Mouse (Mus musculus): ENCODE data around the gene Pptc7. TPM values are rescaled to one million over a fixed set of nuclear protein-coding genes. Genes with fewer than 3 reads are reported as not detected.
"Not testable (repeated sequence)": the region's sequence is repeated elsewhere in the genome, so short reads cannot be mapped to it uniquely, and the experiment has no call there.

The Pptc7 gene
- polyA plus RNA-seq, 1 experiment = 13.5 TPM

DNA sequence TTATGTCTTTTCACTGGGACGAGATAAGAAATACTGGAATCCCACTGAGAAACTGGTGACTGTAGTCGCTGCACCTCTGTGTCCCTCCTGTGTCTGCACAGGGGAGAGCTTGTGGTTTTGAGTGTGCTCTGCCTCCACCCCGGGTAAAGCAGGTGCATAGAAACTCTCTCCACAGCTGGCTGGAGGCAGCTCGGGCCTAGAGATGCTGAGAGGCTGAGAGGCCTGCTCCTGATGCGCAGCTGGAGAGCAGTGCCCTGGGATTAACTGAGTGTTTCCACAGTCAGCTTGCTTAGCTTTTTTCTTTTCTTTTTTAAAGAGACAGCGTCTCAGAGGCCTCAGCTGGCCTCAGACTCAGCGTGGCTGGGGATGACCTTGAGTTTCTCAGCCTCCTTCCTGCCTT, 27.5 kb downstream of the Pptc7 start:
- H3K4me1 ChIP-seq (ENCODE audit: control insufficient read depth, insufficient read depth, low read length) = peaks cover 17% of the 10 kb centered on the region
- no peak overlapping the region for H3K27ac ChIP-seq (ENCODE audit: insufficient read depth, low read depth, low read length)
- no peak overlapping the region for H3K4me3 ChIP-seq (ENCODE audit: insufficient read depth, low read length)
- no peak for TF ChIP-seq POLR2A (IDR thresholded peaks at IDR 0.05; ENCODE audit: borderline replicate concordance, low read depth, low read length)
- TF ChIP-seq CTCF (IDR thresholded peaks at IDR 0.05; ENCODE audit: low read depth, low read length) = no peak

DNA sequence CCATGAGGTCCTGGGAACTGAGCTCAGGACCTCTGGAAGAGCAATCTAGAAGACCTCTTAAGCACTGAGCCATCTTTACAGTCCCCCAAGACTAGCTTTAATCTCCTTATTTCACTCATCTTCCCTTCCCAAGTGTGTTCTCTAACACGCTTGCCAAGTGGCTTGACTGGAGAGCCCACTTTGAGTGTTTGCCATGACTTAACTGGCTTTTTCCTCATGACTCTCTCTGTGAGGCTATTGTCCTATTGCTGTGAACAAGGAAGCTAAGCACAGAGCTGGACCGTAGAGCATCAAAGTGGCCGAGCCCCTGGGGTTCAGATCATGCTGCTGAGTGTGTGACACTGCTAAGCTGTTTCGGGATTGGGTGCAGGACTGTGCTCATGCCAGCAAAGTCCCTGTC, 28.2 kb downstream of the Pptc7 start:
- H3K27ac ChIP-seq (ENCODE audit: insufficient read depth, low read depth, low read length) = no peak overlapping the region
- no peak for TF ChIP-seq CTCF (IDR thresholded peaks at IDR 0.05; ENCODE audit: low read depth, low read length)
- TF ChIP-seq POLR2A (IDR thresholded peaks at IDR 0.05; ENCODE audit: borderline replicate concordance, low read depth, low read length) = no peak
- H3K4me3 ChIP-seq (ENCODE audit: insufficient read depth, low read length) = no peak overlapping the region
- H3K4me1 ChIP-seq (ENCODE audit: control insufficient read depth, insufficient read depth, low read length) = peaks cover 23% of the 10 kb centered on the region

DNA sequence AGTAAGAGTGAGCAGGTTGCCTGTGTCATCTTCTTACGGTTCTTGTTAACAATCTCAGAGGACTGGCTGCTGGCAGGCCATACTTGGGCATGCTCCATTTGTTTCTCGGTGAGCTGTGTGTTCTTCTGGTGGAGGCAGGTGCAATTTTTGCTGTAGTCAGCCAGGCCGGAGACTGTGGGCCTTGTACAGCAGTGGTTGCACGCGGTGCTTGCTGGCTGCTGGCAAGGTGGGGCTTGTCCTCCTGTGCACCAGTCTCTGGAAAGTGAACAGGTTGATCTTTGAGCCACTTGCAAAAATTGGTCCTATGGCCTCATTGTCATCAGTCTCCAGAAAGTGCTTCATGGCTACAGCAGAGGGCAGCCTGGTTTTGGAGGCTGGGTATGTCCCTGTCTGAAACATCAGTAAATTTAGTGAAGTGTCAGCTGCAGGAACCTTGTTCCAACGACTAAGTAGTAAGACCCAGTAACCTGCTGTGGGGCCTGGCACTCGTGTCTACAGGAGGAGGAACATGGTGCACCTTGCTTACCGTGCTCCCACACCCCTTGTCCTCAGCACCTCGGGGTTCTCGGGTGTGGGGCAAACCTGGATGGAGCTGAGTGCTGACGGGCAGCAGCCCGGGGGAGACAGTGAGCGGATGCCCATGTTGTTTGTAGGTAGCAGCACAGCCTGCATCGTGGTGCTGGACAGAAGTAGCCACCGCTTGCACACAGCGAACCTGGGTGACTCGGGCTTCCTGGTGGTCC, 28.9 kb downstream of the Pptc7 start:
- Histone ChIP-seq H3K4me3 (ENCODE audit: insufficient read depth, low read length) (no peak overlapping the region), H3K27ac (ENCODE audit: insufficient read depth, low read depth, low read length) (no peak overlapping the region), H3K4me1 (ENCODE audit: control insufficient read depth, insufficient read depth, low read length) (peaks cover 30% of the 10 kb centered on the region)
- no peak for TF ChIP-seq POLR2A (IDR thresholded peaks at IDR 0.05; ENCODE audit: borderline replicate concordance, low read depth, low read length)
- TF ChIP-seq CTCF (IDR thresholded peaks at IDR 0.05; ENCODE audit: low read depth, low read length) = no peak

DNA sequence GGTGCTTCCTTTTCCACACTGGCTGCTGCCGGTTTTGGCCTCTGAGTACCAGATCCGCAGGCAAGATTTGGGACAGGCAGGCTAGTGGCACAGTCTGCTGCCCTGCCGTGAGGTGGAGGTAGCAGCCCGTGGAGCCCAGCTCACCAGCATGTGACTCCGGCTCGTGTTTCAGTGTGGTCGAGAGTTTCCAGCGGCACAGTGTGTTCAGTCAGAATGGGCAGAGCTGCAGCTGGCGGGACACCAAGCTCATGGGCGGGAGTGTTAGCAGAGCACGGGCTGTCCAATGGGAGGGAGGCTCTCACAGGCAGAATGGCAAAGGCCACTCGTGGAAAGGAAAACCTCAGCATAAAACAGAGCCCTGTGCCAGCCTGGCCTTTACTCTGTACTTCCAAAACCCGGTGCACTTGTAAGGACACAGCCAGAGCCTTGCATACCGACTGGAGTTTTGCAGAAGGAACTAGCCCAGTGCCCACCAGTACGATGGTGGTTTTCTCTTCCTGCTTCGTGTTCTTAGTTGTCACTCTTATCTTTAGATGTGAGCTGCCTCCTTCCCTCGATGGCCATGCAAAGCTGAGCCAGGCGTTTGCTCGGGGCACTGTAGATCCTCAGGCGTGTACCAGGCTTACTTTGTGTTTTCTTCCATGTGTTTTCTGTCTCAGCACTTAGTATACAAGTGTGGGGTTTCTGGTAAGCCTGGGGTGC, 31.0 kb downstream of the Pptc7 start:
- Histone ChIP-seq H3K4me3 (ENCODE audit: insufficient read depth, low read length) (no peak overlapping the region), H3K4me1 (ENCODE audit: control insufficient read depth, insufficient read depth, low read length) (peaks cover 40% of the 10 kb centered on the region), H3K27ac (ENCODE audit: insufficient read depth, low read depth, low read length) (no peak overlapping the region)
- TF ChIP-seq POLR2A (IDR thresholded peaks at IDR 0.05; ENCODE audit: borderline replicate concordance, low read depth, low read length) = no peak
- TF ChIP-seq CTCF (IDR thresholded peaks at IDR 0.05; ENCODE audit: low read depth, low read length) = no peak

DNA sequence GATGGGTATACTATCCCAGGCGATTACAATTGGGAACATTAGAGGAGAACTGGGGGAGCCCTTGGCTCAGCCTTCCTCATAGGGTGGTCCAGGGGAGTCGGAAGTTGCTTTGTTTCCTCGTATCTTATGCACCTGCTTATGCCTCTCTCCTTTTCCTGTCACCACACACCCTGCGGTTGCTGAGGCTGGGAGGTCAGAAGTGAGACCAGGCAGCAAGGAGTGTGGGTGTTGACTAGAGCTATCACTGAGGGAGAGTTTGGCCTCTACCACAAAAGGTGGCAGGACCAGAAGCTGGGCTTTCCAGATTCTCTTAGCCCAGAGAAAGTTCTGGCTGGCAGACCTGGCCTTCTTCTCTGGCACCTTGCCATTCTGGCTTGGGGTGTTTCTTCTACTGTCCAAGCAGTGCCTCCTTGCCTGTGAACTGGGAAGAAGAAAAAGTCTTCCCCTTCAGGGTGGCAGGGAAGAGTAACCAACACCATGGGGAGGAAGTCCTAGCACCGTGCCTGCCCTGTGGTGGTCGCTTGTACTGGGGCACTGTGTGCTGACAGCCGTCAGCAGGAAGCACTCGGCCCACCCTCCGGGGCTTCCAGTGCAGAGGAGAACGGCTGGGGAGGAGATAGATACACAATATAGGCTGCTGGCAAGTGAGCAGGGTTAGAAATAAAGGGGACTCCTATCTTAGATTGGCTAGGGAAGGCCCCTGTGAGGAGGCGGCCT, 33.3 kb downstream of the Pptc7 start:
- Histone ChIP-seq H3K4me1 (ENCODE audit: control insufficient read depth, insufficient read depth, low read length) (peaks cover 40% of the 10 kb centered on the region), H3K4me3 (ENCODE audit: insufficient read depth, low read length) (no peak overlapping the region), H3K27ac (ENCODE audit: insufficient read depth, low read depth, low read length) (peak overlapping the region; percentile 16)
- no peak for TF ChIP-seq POLR2A (IDR thresholded peaks at IDR 0.05; ENCODE audit: borderline replicate concordance, low read depth, low read length)
- no peak for TF ChIP-seq CTCF (IDR thresholded peaks at IDR 0.05; ENCODE audit: low read depth, low read length)

DNA sequence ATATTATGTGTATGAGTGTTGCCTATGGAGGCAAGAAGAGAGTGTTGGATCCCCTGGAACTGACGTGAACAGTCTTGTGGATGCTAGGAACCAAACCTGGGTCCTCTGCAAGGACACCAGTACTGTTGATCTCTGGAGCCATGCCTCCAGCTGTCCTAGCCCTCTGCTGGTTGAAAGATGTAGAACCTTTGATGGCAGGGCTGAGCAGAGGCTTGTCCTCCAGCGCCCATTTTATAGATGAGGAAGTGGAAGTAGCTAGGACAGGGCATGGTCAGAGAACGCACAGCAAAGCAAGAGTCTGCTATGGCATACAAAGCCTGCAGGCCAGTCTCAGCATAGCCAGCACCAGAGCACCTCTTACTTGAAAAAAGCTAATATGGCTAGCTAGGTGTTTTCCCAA, 33.9 kb downstream of the Pptc7 start:
- peak; percentile 54 for TF ChIP-seq CTCF (IDR thresholded peaks at IDR 0.05; ENCODE audit: low read depth, low read length)
- no peak for TF ChIP-seq POLR2A (IDR thresholded peaks at IDR 0.05; ENCODE audit: borderline replicate concordance, low read depth, low read length)
- Histone ChIP-seq H3K4me1 (ENCODE audit: control insufficient read depth, insufficient read depth, low read length) (peaks cover 40% of the 10 kb centered on the region), H3K4me3 (ENCODE audit: insufficient read depth, low read length) (no peak overlapping the region), H3K27ac (ENCODE audit: insufficient read depth, low read depth, low read length) (peak overlapping the region; percentile 39)

DNA sequence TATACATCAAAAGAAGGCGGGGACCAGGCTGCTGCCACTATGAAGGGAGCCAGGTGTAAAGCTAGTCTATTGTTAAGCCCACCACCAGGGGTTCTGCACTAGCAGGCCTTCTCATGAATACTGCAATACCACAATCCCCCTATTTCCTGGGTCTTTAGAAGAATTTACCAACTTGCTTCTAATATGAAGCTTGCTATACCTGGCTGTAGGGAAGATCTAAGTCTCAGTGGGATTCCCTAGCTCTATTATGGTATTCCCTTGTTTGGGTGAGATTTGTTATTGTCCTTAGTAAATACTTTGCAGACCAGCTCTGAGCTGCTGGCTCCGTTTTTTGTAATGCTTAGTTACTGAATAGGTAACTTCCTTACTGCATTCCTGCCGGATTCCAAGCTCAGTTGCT, 34.8 kb downstream of the Pptc7 start:
- not testable (repeated sequence) for H3K27ac ChIP-seq (ENCODE audit: insufficient read depth, low read depth, low read length); H3K4me3 ChIP-seq (ENCODE audit: insufficient read depth, low read length)
- peaks cover 40% of the 10 kb centered on the region for H3K4me1 ChIP-seq (ENCODE audit: control insufficient read depth, insufficient read depth, low read length)

DNA sequence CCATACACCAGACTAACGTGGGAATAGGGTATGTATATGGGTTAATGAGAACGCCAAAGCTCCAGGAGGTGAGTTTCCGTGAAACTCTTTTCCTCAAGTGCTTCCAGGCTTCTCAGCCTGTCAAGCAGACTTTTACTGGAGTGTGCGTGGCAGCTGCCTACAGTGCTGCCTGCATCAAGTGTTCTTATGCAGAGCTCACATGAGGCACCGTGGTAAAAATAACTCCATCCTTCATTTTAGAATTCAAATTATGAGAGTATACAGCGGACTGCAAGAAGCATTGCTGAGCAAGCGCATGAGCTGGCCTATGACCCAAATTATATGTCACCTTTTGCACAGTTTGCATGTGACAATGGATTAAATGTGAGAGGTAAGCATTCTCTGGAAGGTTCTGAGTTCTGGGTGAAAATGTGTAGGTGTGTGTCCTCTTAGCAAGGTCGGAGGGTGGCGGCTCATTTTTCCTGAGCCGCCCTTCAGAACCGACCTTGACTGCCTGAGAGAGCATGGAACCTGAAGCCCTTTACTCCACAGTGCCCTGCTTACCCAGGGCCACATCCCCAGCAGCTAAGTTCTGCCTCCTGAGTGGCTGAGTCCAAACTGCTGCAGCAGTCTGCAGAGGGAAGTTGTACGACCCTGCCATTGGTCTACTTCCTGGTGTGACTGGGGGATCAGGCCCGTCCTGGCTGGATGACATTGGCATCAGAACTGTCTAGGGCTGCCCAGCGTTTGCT, 35.5 kb downstream of the Pptc7 start:
- H3K27ac ChIP-seq (ENCODE audit: insufficient read depth, low read depth, low read length) = no peak overlapping the region

DNA sequence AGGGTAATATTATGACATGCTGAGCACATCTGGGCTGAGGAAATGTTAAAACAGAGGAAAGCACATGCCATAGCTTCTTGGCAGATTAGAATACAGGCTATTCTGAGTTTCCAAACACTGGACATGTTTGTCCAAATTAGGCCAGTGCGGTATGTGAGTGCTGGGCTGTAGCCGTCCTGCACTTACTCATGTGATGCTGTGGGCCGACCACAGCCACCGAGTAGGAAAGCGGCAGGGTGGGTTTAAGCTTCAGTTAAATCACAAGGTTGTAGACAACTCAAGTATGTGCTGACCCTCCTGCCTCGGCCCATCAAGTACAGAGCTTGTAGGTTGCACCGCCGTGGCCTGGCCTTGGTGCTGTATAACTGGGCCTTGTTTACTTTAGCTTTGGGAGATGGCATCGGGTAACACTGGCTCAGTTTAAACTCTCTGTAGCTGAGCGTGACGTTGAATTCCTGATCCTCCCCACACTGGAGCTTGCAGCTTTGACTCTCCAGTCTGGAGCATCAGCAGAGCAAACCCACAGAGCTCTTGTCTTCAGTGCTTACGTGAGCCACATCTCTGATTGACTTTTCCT, 36.1 kb downstream of the Pptc7 start:
- Histone ChIP-seq H3K27ac (ENCODE audit: insufficient read depth, low read depth, low read length) (no peak overlapping the region), H3K4me1 (ENCODE audit: control insufficient read depth, insufficient read depth, low read length) (peaks cover 33% of the 10 kb centered on the region), H3K4me3 (ENCODE audit: insufficient read depth, low read length) (no peak overlapping the region)
- TF ChIP-seq CTCF (IDR thresholded peaks at IDR 0.05; ENCODE audit: low read depth, low read length) = no peak
- TF ChIP-seq POLR2A (IDR thresholded peaks at IDR 0.05; ENCODE audit: borderline replicate concordance, low read depth, low read length) = no peak

More for the DNA sequence above, 35.5 kb downstream of the Pptc7 start:
- no peak overlapping the region for H3K4me3 ChIP-seq (ENCODE audit: insufficient read depth, low read length)
- peaks cover 39% of the 10 kb centered on the region for H3K4me1 ChIP-seq (ENCODE audit: control insufficient read depth, insufficient read depth, low read length)
- TF ChIP-seq CTCF (IDR thresholded peaks at IDR 0.05; ENCODE audit: low read depth, low read length) (no peak), POLR2A (IDR thresholded peaks at IDR 0.05; ENCODE audit: borderline replicate concordance, low read depth, low read length) (no peak)

Data from bone marrow macrophage, adult 2 months (primary cell).